Mouse (Mus musculus) CH12.LX (cell line): ENCODE measurements around the gene Sept9. TPM values are rescaled to one million over a fixed set of nuclear protein-coding genes. Genes with fewer than 3 reads are reported as not detected.

Experiments
- DNase-seq: peaks from one replicate; pipeline ENCODE4 v3.0.0-alpha.2; 2013; ENCODE audit errors: extremely low read depth
- H3K27ac ChIP-seq: 2 replicates; pipeline ENCODE4 v1.5.1; 2012; ENCODE audit warnings: low read depth, mild to moderate bottlenecking, control low read depth, moderate library complexity; ENCODE audit not compliant: insufficient read depth
- H3K27me3 ChIP-seq: replicated peaks from 2 replicates; pipeline ENCODE3; 2012; ENCODE audit warnings: inconsistent platforms
- H3K36me3 ChIP-seq, 2 experiments: replicated peaks in 1 of 2; 2 replicates each; pipeline versions ENCODE3 to v1.6.1; 2012; ENCODE audit warnings: inconsistent platforms in 1 of 2, low read length in 1 of 2, mild to moderate bottlenecking in 1 of 2, mixed read lengths in 1 of 2, moderate library complexity in 1 of 2; ENCODE audit not compliant: control insufficient read depth in 1 of 2, insufficient read depth in 1 of 2
- H3K4me1 ChIP-seq, 2 experiments: 2 replicates each; pipeline ENCODE4 v1.6.1; 2012; ENCODE audit warnings: inconsistent platforms in 1 of 2, moderate library complexity in 1 of 2; ENCODE audit not compliant: insufficient read depth in 2 of 2, control insufficient read depth in 1 of 2
- H3K4me2 ChIP-seq: 2 replicates; pipeline ENCODE4 v1.6.1; 2012; ENCODE audit warnings: low read depth, mild to moderate bottlenecking, control low read depth; ENCODE audit not compliant: poor library complexity, insufficient read depth, severe bottlenecking
- H3K4me3 ChIP-seq, 3 experiments: fragments of 150-350 bp in 1 of 3; sonication (generic) in 1 of 3; replicated peaks in 1 of 3; 2 replicates each; pipeline versions ENCODE3 to v1.5.1; 2011 to 2012; ENCODE audit warnings: low read depth in 2 of 3, low read length in 2 of 3, mild to moderate bottlenecking in 2 of 3, moderate library complexity in 2 of 3, control low read depth in 1 of 3, improper control_type of control experiment in 1 of 3, inconsistent platforms in 1 of 3, mixed read lengths in 1 of 3; ENCODE audit not compliant: poor library complexity in 1 of 3
- H3K79me2 ChIP-seq: replicated peaks from 2 replicates; pipeline ENCODE4 v1.6.1; 2012; ENCODE audit warnings: mild to moderate bottlenecking, moderate library complexity; ENCODE audit not compliant: control insufficient read depth, poor library complexity, insufficient read depth, severe bottlenecking; ENCODE audit errors: extremely low read depth
- H3K9ac ChIP-seq: 2 replicates; pipeline ENCODE4 v1.6.1; 2012; ENCODE audit warnings: low read depth, mild to moderate bottlenecking, control low read depth, moderate library complexity; ENCODE audit not compliant: insufficient read depth
- H3K9me3 ChIP-seq: replicated peaks from 2 replicates; pipeline ENCODE3; 2012; ENCODE audit warnings: low read length, inconsistent platforms, mixed read lengths
- BHLHE40 ChIP-seq: IDR thresholded peaks from 2 replicates; pipeline ENCODE4 v1.6.1; 2011; ENCODE audit warnings: mild to moderate bottlenecking, low read depth, low read length, improper control_type of control experiment
- CTCF ChIP-seq, 2 experiments: IDR thresholded peaks in 1 of 2; conservative IDR thresholded peaks in 1 of 2; 2 replicates each; pipeline ENCODE4 v1.5.1; 2011 to 2012; ENCODE audit warnings: low read depth in 2 of 2, low read length in 2 of 2, improper control_type of control experiment in 1 of 2, inconsistent platforms in 1 of 2, mild to moderate bottlenecking in 1 of 2, moderate library complexity in 1 of 2
- ELF1 ChIP-seq: IDR thresholded peaks from 2 replicates; pipeline ENCODE4 v1.6.1; 2014; ENCODE audit warnings: low read depth, mild to moderate bottlenecking, inconsistent platforms, low read length, improper control_type of control experiment
- GABPA ChIP-seq: IDR thresholded peaks from 2 replicates; pipeline ENCODE4 v1.6.1; 2012; ENCODE audit warnings: low read depth, low read length, improper control_type of control experiment, inconsistent platforms; ENCODE audit not compliant: insufficient replicate concordance
- KAT2A ChIP-seq: IDR thresholded peaks from 2 replicates; pipeline ENCODE4 v1.6.1; 2012; ENCODE audit warnings: low read length, improper control_type of control experiment, inconsistent platforms; ENCODE audit not compliant: insufficient replicate concordance
- MAFK ChIP-seq: IDR thresholded peaks from 2 replicates; pipeline ENCODE4 v1.6.1; 2011; ENCODE audit warnings: low read length, improper control_type of control experiment; ENCODE audit not compliant: insufficient replicate concordance
- MAX ChIP-seq: IDR thresholded peaks from 2 replicates; pipeline ENCODE4 v1.6.1; 2011; ENCODE audit warnings: low read length, improper control_type of control experiment
- MAZ ChIP-seq: IDR thresholded peaks from 2 replicates; pipeline ENCODE4 v1.6.1; 2012; ENCODE audit warnings: low read depth, mild to moderate bottlenecking, inconsistent platforms, low read length, improper control_type of control experiment, moderate library complexity
- MEF2A ChIP-seq: IDR thresholded peaks from 2 replicates; pipeline ENCODE4 v1.6.1; 2014; ENCODE audit warnings: low read depth, mild to moderate bottlenecking, inconsistent platforms, low read length, improper control_type of control experiment, borderline replicate concordance
- MXI1 ChIP-seq: IDR thresholded peaks from 2 replicates; pipeline ENCODE4 v1.6.1; 2011; ENCODE audit warnings: mild to moderate bottlenecking, low read depth, low read length, improper control_type of control experiment
- POLR2A ChIP-seq: IDR thresholded peaks from 2 replicates; pipeline ENCODE4 v1.6.1; 2011; ENCODE audit warnings: low read depth, mild to moderate bottlenecking, improper control_type of control experiment, low read length
- POLR2AphosphoS2 ChIP-seq: IDR thresholded peaks from 2 replicates; pipeline ENCODE4 v1.6.1; 2011; ENCODE audit warnings: low read depth, low read length, improper control_type of control experiment
- SIN3A ChIP-seq: IDR thresholded peaks from 2 replicates; pipeline ENCODE4 v1.6.1; 2012; ENCODE audit warnings: low read length, improper control_type of control experiment, inconsistent platforms
- TBP ChIP-seq: conservative IDR thresholded peaks from 2 replicates; pipeline ENCODE4 v1.6.1; 2011; ENCODE audit warnings: low read depth, low read length, improper control_type of control experiment
- TCF12 ChIP-seq: IDR thresholded peaks from 2 replicates; pipeline ENCODE4 v1.6.1; 2014; ENCODE audit warnings: low read depth, mild to moderate bottlenecking, inconsistent platforms, low read length, improper control_type of control experiment
- USF1 ChIP-seq: IDR thresholded peaks from 2 replicates; pipeline ENCODE4 v1.6.1; 2014; ENCODE audit warnings: low read depth, mild to moderate bottlenecking, inconsistent platforms, low read length, improper control_type of control experiment
- ZKSCAN1 ChIP-seq: IDR thresholded peaks from 2 replicates; pipeline ENCODE4 v1.6.1; 2012; ENCODE audit warnings: low read depth, inconsistent platforms, low read length, improper control_type of control experiment, borderline replicate concordance
- dilution Hi-C: fragments of 300-500 bp; cut with MboI; formaldehyde crosslinking; loops from 2 replicates; pipeline ENCODE4 v1.14.3; 2020; ENCODE audit warnings: low sequenced_read_pairs; ENCODE audit not compliant: extremely low pct_unique_long_range_greater_than_20kb, extremely low pct_ligation_motif_present
- in situ Hi-C: fragments of 300-500 bp; cut with MboI; formaldehyde crosslinking; loops from 3 replicates; pipeline ENCODE4 v1.14.3; 2019; ENCODE audit warnings: low sequenced_read_pairs, low pct_ligation_motif_present, low pct_unique_long_range_greater_than_20kb, mixed read lengths
- polyA plus RNA-seq: library from polyadenylated mRNA; unstranded; fragments of >175 nt; gene quantifications from 2 replicates; pipeline ENCODE4 v1.2.1, GENCODE M21; 2012; ENCODE audit warnings: low read depth; ENCODE audit not compliant: insufficient read length
- total RNA-seq, 2 experiments: library from RNA; depleted of rRNA; stranded (reverse); fragments of 300-350 nt in 1 of 2; fragments of >200 nt in 1 of 2; gene quantifications; 2 replicates each; pipeline ENCODE4 v1.2.3; 2012 to 2014

Gene Sept9
- total and polyA plus RNA-seq, 3 experiments, result 47.6 to 128 (median 110) TPM

DNA sequence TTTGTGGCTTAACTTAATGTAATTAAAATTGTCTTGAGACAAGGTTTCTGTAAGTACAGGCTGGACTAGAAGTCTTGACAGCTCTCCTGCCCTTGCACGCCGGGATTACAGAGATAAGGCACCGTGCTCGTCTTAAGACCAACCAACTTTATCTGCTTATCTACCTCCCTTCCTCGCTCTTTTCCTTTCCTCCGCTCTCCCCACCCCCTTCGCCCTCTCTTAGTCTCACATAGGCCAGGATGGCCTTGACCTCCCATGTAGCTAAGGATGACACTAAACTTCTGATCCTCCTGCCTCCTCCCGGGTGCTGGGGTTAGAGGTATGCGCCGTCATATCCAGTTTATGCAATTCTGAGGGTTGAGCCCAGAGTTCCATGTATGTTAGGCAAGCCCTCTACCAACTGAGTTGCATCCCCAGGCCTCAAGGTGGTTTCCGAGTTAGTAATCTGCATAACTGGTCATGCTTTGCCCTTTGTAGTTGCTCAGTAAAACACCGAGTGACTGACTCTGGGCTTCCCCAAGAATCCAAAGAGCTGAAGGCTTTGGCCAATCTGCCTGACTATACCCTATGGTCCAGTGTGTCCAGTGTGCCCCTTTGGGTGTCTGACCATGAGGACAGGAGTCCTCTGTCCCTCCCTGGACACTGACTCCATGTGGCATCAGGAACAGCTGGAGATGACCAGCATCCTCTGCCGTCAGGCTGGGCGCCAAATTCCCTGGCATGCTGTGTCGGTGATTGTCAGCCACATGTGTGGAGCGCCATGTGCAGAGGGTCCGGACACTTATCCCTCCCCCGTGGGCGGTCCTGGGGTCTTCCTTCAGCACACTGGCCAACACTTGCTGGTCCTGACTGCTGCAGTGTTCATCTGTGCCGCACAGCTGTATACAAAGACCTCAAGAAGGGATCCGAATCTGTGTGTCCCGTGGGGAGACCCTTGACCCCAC, 50.8 kb downstream of the Sept9 start (continued):
- TF ChIP-seq TCF12 (peak; percentile 67; the same call in 1 of the 2 replicates), MAX (no peak; the same call in 1 of the 2 replicates), TBP (0 out of 2 replicates have a peak, but pooled peaks have one; percentile 57), MAZ (peak; percentile 27; the same call in 1 of the 2 replicates), MXI1 (peak; percentile 47), GABPA (no peak), ZKSCAN1 (no peak), SIN3A (peak; percentile 61; the same call in 1 of the 2 replicates), BHLHE40 (peak; percentile 91), CTCF (conservative IDR thresholded peaks at IDR 0.05 in 1 of 2, IDR thresholded peaks at IDR 0.05 in 1 of 2; ENCODE audit: low read depth in 2 of 2, low read length in 2 of 2) (no peak), ELF1 (no peak; the same call in 1 of the 2 replicates), USF1 (no peak)

DNA sequence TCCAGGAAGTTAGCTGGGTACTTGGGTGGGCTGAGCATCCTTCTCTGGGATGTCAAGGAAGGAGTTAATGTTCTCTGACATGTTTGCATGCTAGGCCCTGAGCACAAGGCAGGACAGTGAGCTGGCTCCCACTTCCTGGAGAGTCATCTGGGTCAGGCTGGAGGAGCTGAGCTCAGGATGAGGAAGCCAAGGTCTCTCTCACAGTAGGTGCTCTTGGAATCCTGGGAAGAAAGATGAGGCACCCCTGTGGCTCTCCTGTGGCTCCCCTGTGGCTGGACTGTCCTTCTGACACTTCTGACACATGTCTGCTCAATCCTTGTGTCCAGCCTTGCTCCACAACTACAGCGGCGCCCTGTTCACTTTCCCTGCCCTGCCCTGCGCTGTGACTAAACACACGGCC, 52.3 kb downstream of the Sept9 start:
- Histone ChIP-seq H3K9ac (no peak overlapping the region), H3K79me2 (no peaks in the 10 kb centered on the region), H3K27me3 (no peaks in the 10 kb centered on the region), H3K9me3 (peaks cover 3% of the 10 kb centered on the region), H3K4me1 (peaks cover 64 to 97% of the 10 kb centered on the region in 2 experiments), H3K27ac (peak overlapping the region; percentile 94), H3K36me3 (no peaks in the 10 kb centered on the region), H3K4me2 (no peak overlapping the region), H3K4me3 (no peak overlapping the region)
- in situ Hi-C loops, result no loop called here
- TF ChIP-seq ELF1, result peak; percentile 31; the same call in 1 of the 2 replicates
- TF ChIP-seq POLR2AphosphoS2, result no peak
- dilution Hi-C loops, result no loop called here
- no peak for DNase-seq

DNA sequence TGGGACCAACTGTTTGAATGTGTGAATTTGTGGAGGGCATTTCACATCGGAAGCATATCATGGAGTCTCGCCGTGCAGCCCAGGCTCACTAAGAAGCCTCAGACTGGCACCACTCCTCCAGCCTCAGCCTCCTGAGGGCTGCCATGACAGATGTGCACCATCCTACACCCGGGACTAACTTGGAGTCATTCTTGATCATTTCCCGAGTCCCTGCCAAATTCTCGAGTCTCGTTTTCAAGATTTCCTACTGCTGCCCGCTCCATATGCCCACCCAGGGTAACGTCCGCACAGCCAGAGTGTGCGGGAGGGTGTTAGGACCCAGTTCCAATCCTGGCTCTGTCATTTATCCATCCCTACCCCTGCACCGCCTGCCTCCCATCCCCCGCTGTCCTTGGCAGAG, 53.4 kb downstream of the Sept9 start:
- in situ Hi-C loops, result no loop called here

More for the DNA sequence above, 53.4 kb downstream of the Sept9 start:
- H3K27me3 ChIP-seq, result no peaks in the 10 kb centered on the region
- no peak for DNase-seq
- H3K4me1 ChIP-seq, result peaks cover 67 to 96% of the 10 kb centered on the region in 2 experiments
- peak overlapping the region; percentile 12; the same call in 1 of the 2 replicates for H3K27ac ChIP-seq
- peaks cover 7% of the 10 kb centered on the region for H3K9me3 ChIP-seq
- no peak for TF ChIP-seq KAT2A
- TF ChIP-seq POLR2A, result no peak
- TF ChIP-seq TBP, result no peak
- TF ChIP-seq MAFK, result no peak
- no peak for TF ChIP-seq MEF2A
- no peak overlapping the region for H3K4me2 ChIP-seq
- peaks cover 0 to 2% of the 10 kb centered on the region in 2 experiments for H3K36me3 ChIP-seq
- H3K79me2 ChIP-seq, result no peaks in the 10 kb centered on the region
- dilution Hi-C loops, result no loop called here
- no peak overlapping the region for H3K9ac ChIP-seq
- peak overlapping the region in 1 of 3 experiments; percentile 16 for H3K4me3 ChIP-seq
